Mouse (Mus musculus) kidney, adult 2 months (tissue): ENCODE measurements around the gene Tti1. TPM values are rescaled to one million over a fixed set of nuclear protein-coding genes. Genes with fewer than 3 reads are reported as not detected.
A peak's percentile ranks its signal among the peaks of the same experiment; 100 is the strongest.

Source experiments
- DNase-seq: peaks from one replicate; pipeline ENCODE4 v3.0.0; 2021
- H3K27ac ChIP-seq: fragments of 200-500 bp; 2 replicates; pipeline ENCODE4 v1.5.1; 2012; ENCODE audit warnings: low read depth, low read length, control low read depth, inconsistent platforms; ENCODE audit not compliant: insufficient read depth
- H3K27me3 ChIP-seq: fragments of 200-500 bp; replicated peaks from 2 replicates; pipeline ENCODE4 v1.6.1; 2012; ENCODE audit warnings: mild to moderate bottlenecking, moderate library complexity, low read length, inconsistent platforms; ENCODE audit not compliant: control insufficient read depth, insufficient read depth
- H3K36me3 ChIP-seq: fragments of 200-500 bp; 2 replicates; pipeline ENCODE4 v1.6.1; 2012; ENCODE audit warnings: mild to moderate bottlenecking, moderate library complexity, low read length, inconsistent platforms; ENCODE audit not compliant: control insufficient read depth, insufficient read depth
- H3K4me1 ChIP-seq: fragments of 200-500 bp; 2 replicates; pipeline ENCODE4 v1.6.1; 2011; ENCODE audit warnings: low read length; ENCODE audit not compliant: control insufficient read depth, insufficient read depth
- H3K4me3 ChIP-seq: fragments of 200-500 bp; 2 replicates; pipeline ENCODE4 v1.5.1; 2011; ENCODE audit warnings: mild to moderate bottlenecking, low read depth, low read length, control low read depth; ENCODE audit not compliant: insufficient read depth
- CTCF ChIP-seq: fragments of 200-500 bp; conservative IDR thresholded peaks from 2 replicates; pipeline ENCODE4 v1.5.1; 2011; ENCODE audit warnings: low read depth, mild to moderate bottlenecking, control low read depth, low read length, moderate library complexity, mixed read lengths; ENCODE audit not compliant: insufficient read depth, insufficient read length
- POLR2A ChIP-seq: fragments of 200-500 bp; IDR thresholded peaks from one replicate; pipeline ENCODE4 v1.6.1; 2011; ENCODE audit warnings: low read depth, low read length, control low read depth
- WGBS: fragments of 180-500 bp; shearing (Covaris S2); methylation state at CpG from one replicate; pipeline ENCODE4 v1.1.7; 2018; 5-methylcytosine and 5-hydroxymethylcytosine counted together
- polyA plus RNA-seq: library from polyadenylated mRNA; depleted of rRNA; stranded (reverse); fragments of >200 nt; gene quantifications from 2 replicates; pipeline ENCODE4 v1.2.3, GENCODE M21; 2012; rRNA removed

Gene Tti1
- polyA plus RNA-seq = 15.6 and 16.3 TPM in 2 replicates

DNA sequence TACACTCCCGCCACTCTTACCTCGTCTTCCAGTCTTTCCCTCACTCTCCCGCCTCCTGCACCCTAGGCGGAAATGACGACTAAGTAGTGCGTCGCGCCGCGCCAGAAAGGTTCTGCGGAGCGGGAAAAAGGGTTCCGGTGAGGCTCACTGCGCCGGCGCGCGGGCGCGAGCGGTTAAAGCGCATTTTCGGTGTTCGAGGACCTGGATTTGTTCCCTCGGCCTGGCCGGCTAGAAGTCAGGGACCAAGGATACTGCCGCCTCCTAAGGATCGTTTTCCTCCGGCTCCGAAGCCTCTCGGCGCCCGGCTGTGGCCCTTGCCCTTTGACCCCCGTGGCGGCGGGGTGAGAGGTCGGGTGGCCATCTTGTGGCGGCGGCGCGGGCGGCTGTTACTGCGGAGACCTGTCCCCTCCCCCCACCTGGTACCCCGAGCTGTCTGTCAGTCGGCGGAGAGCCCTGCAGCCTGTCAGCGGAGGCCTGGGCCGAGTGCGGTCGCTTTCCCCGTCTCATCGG lies at the start of gene Tti1, which contains the start of gene Rprd1b:
Tti1 (minus strand) TSS at position 80 of the 510 bp plus-strand sequence.
Rprd1b (plus strand) TSS at position 144 of the 510 bp plus-strand sequence.
- WGBS = under 1% methylated on average over 52 of the region's 52 CpGs
- TF ChIP-seq POLR2A (peak; percentile 27), CTCF (no peak)
- Histone ChIP-seq H3K4me3 (peak within 1 kb of the TSS; percentile 99), H3K4me1 (peaks cover 22% of the 10 kb centered on the region), H3K27me3 (no peaks in the 10 kb centered on the region), H3K36me3 (no peaks in the 10 kb centered on the region), H3K27ac (peak within 1 kb of the TSS; percentile 95)
- peak; percentile 95 for DNase-seq

DNA sequence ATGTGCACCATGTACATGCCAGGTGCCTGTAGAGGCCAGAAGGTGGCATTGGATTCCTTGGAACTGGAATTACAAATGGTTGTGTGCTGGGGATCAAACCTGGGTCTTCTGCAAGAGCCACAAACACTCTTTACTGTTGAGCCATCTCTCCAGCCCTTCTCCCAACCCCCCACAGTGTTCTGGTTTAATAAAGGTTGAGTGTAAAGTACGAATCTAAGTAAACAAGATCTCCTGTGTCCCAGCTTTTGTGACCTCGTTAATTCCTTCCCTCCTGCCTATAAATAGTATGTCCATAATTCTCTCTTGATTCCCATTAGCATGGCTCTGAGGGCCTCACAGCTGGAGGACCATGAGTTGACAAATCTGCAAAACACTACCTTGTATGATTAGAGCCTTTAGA lies 49.7 kb upstream of the Tti1 start:
- peak; percentile 19 for DNase-seq
- TF ChIP-seq POLR2A (no peak), CTCF (no peak)
- Histone ChIP-seq H3K36me3 (peaks cover 1% of the 10 kb centered on the region; the same call in 1 of the 2 replicates), H3K4me3 (no peak overlapping the region), H3K27me3 (no peaks in the 10 kb centered on the region), H3K4me1 (peaks cover 15% of the 10 kb centered on the region), H3K27ac (peak overlapping the region; percentile 25; the same call in 1 of the 2 replicates)
- WGBS = 33% methylated on average over 2 of the region's 2 CpGs

DNA sequence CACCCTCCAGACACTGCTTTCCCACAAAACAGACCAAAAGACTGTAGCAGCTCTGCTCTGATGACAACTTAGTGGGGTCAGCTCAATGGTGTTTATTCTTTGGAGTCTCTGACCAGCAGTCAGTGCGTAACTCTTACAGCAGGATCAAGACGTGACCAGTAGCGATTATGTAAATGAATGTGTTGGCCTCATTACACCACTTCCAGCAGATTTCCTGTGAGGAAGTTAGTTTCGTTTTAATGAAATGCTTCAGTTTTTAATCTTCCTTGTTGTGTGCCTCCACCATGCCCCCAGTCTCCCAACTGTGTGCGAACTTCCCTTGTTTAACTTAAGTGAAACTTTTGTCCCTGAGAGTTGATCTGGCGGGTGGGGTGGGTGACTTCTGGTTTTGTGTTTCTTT lies 48.5 kb upstream of the Tti1 start:
- no peak for DNase-seq
- Histone ChIP-seq H3K36me3 (peaks cover 1% of the 10 kb centered on the region; the same call in 1 of the 2 replicates), H3K4me1 (peaks cover 23% of the 10 kb centered on the region), H3K27me3 (no peaks in the 10 kb centered on the region), H3K27ac (no peak overlapping the region), H3K4me3 (no peak overlapping the region)
- TF ChIP-seq POLR2A = no peak
- no peak for TF ChIP-seq CTCF
- WGBS = 67% methylated on average over 6 of the region's 6 CpGs

DNA sequence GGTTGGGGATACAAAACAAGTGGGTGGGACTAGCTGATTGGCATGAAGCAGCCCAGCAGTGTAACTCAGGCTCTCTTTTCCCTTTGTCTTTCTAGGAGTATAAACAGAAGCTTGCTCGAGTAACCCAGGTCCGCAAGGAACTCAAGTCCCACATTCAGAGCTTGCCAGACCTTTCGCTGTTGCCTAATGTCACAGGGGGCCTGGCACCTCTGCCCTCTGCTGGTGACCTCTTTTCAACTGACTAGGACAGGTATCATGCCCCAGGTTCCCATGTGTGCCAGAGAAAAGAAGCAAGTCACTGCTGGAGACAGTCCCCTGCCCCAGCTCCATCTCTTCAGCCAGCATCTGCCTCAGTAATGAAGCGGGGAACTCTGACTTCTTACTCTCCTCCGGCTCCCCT lies 46.6 kb upstream of the Tti1 start:
- peaks cover 30% of the 10 kb centered on the region for H3K4me1 ChIP-seq
- DNase-seq = no peak
- no peak overlapping the region for H3K27ac ChIP-seq
- no peak overlapping the region for H3K4me3 ChIP-seq
- 90% methylated on average over 5 of the region's 5 CpGs for WGBS
- no peak for TF ChIP-seq POLR2A
- no peak; the same call in 1 of the 2 replicates for TF ChIP-seq CTCF
- H3K36me3 ChIP-seq = peaks cover 1% of the 10 kb centered on the region
- H3K27me3 ChIP-seq = no peaks in the 10 kb centered on the region

DNA sequence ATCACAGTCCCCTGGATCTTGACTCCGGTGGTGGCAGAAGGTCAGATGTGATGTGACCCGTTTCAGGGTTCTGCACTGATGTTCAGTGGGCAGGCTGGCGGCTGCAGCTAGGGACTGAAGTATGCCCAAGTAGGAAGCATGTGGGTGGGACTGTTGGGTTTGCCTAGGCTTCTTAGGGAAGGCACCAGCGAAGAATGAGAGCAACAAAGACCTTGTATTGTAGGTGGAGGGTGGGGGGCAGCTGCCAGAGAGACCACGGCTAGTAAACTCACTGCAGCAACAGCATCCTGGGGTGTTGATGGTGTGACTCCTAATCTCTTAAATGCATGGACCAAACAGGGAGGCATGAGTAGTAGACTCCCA lies 43.4 kb upstream of the Tti1 start:
- no peak for DNase-seq
- H3K27me3 ChIP-seq = no peaks in the 10 kb centered on the region
- H3K36me3 ChIP-seq = peaks cover 1% of the 10 kb centered on the region
- peak overlapping the region; percentile 7; the same call in 1 of the 2 replicates for H3K27ac ChIP-seq
- 52% methylated on average over 5 of the region's 5 CpGs for WGBS
- H3K4me3 ChIP-seq = no peak overlapping the region
- peaks cover 19% of the 10 kb centered on the region; the same call in 1 of the 2 replicates for H3K4me1 ChIP-seq
- TF ChIP-seq POLR2A (no peak), CTCF (no peak)

DNA sequence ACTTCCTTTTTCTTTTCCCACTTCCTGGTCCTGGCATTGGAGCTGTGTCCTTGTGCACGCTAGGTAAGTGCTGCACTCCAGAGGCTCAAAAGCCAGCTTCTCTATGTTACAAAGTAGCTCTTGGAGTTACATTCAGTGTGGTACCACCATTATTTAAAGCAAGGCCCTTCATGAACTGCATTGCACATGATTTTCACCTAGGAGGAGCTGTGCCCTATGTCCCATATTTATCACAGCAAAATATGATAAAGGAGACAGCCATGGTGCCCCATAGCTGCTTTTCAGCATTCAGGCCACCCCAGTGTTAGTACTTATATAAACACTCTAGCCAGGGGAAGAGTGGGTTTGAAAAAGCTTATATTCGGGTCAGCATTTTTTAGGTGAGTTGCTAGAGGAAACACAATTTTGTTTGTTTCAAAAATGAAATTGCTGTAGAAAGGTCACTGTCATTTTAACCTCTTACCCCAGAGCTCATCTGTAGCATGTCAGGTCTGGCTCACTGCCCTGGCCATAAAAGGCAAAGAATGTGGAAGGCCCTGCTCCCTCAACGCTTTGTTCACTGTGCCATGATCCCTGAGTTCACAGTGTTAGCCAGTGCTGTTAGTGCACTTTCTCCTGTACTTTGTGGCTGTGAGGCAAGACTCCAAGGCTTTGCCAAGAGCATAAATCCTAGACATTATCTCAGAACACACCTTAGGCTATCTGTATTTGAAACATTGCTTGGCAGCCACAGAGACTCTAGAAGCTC lies 42.8 kb upstream of the Tti1 start:
- H3K36me3 ChIP-seq = peaks cover 1% of the 10 kb centered on the region
- H3K27ac ChIP-seq = peak overlapping the region; percentile 33

DNA sequence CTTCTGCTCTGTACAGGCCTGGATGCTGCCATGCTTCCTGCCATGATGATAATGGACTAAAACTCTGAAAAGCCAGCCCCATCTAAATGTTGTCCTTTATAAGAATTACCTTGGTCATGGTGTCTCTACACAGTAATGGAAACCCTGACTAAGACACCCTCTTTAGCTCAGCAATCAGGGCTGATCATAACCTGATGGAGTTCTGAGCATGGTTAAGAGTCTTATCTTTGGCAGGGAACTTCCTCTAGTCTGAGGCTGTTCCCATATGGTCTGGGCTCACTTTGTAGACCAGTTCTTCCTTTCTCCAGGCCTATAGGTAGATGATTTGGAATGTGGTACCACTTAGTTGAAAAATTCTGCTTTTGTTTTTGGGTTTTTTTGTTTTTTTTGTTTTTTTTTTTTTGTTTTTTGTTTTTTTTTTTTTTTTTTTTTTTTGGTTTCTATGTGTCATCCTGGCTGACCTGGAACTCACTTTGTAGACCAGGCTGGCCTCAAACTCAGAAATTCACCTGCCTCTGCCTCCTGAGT lies 40.3 kb upstream of the Tti1 start:
- DNase-seq = no peak
- H3K4me3 ChIP-seq = no peak overlapping the region
- H3K27ac ChIP-seq = no peak overlapping the region
- H3K27me3 ChIP-seq = no peaks in the 10 kb centered on the region
- peaks cover 19% of the 10 kb centered on the region; the same call in 1 of the 2 replicates for H3K4me1 ChIP-seq
- no peak for TF ChIP-seq POLR2A
- no peak for TF ChIP-seq CTCF
- H3K36me3 ChIP-seq = no peaks in the 10 kb centered on the region; the same call in none of the 2 replicates

More for the DNA sequence above, 42.8 kb upstream of the Tti1 start:
- no peak for TF ChIP-seq POLR2A
- no peak for TF ChIP-seq CTCF
- Histone ChIP-seq H3K4me3 (no peak overlapping the region), H3K27me3 (no peaks in the 10 kb centered on the region), H3K4me1 (peaks cover 19% of the 10 kb centered on the region; the same call in 1 of the 2 replicates)
- peak; percentile 90 for DNase-seq
- WGBS = 42% methylated on average over 3 of the region's 3 CpGs
